Mouse (Mus musculus): ENCODE results near the gene Zfp472.

GRCm38 (mm10) chr17:32943661-32944060 lies 22.0 kb upstream of the Zfp472 start:
- TF ChIP-seq CTCF (IDR thresholded peaks at IDR 0.05; ENCODE audit: low read depth, low read length) (no peak), POLR2A (IDR thresholded peaks at IDR 0.05; ENCODE audit: extremely low read depth, insufficient read depth, low read length) (no peak)
